Mouse (Mus musculus): ENCODE data around the gene Frk. TPM values are rescaled to one million over a fixed set of nuclear protein-coding genes. Genes with fewer than 3 reads are reported as not detected.
"Not testable (repeated sequence)": the region's sequence is repeated elsewhere in the genome, so short reads cannot be mapped to it uniquely, and the experiment has no call there.

Frk gene
- total RNA-seq, 2 experiments from 2014 or later, result 0.92 to 1.1 TPM

DNA sequence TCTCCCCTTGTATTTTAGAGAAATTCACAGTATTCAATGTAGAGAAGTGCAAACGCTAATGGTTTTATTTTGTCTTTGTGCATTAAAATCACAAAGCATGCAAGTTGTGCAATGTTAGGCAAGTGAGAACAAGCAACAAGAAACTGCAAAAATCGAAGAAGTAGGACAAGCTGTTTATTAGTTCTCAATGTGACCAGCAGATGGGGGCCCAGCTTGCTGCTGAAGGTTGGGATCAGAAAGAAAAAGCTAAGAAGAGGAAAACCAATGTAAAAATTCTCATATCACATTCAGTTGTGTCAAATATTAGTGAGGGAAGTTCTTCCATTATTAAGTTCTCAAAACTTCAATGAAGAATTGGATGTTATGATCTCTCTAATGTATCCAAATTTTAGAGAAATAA is 134.0 kb downstream of the Frk start:
- no peak for DNase-seq

DNA sequence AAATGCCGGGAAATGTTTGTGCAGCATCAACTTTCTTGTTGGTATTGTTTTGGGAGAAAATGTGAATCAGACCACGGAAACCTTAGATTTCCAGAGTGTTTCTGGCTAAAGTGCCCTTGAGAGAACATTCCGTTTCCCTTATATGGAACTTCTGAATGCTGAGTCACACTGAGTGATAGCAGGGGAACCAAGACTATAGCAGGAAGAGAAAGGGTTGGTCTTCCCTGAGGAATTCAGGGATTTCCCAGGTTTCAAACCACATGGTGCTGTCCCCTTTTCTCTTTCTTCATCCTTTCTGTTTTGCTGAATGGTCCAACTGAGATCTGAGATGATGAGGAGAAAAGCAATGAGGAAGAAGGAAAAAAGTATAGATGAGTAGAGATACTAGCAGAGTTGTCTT is 135.3 kb downstream of the Frk start:
- no peak for DNase-seq

DNA sequence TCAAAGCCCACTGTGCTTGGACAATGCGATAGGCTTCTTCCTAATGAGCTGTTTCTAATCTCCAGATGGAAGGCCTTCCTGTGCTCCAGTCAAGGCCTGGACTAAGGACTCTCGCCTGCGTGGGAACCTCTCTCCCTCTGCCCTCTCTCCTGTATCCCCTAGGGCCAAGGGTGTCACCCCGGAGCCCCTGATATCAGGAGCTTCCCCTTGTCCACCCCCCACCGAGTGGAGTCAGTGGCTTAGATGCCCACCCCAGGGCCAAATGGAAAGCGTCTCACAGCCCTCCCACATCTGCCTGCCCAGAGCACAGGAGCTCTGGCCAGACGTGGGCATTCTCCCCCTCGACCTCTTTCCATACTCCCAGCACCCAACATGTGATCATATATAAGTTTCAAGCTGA is 137.3 kb downstream of the Frk start:
- not testable (repeated sequence) for DNase-seq

DNA sequence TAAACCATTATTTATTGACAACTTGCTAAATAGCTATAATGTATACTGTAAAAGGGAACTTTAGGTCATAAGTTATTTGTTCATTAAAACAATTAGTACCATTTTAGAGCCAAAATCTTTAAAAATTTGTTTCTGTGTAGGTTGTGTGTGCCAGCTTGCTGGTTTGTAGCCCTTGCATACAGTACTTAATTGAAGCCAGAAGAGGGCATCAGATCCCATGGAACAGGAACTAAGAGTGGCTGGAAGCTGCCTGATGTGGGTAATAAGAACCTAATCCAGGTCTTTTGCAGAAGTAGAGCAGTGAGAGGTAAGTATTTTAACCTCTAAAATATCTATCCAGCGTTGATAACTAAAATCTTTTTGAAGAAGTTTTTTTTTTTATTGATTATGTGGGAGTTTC is 155.0 kb downstream of the Frk start:
- DNase-seq, result no peak

Other genes with a start within 250 kb of the Frk start
- gene Tspyl1, start 201.2 kb upstream of the Frk start, total RNA-seq (2021), result 10 to 100 TPM; 45.0 to 47.0 TPM
- gene Tspyl4, start 186.0 kb upstream of the Frk start, total RNA-seq (2021), result 1 to 10 TPM; 1.1 to 1.2 TPM
- gene Col10a1, start 93.4 kb upstream of the Frk start, total RNA-seq (2021), result not detected
- 1 to 10 TPM; 3.4 to 5.2 TPM for gene Nt5dc1, start 64.8 kb upstream of the Frk start, total RNA-seq (2021)

Measured in gastrocnemius, postnatal 25 days (tissue).